Mouse (Mus musculus): ENCODE results near the gene Cd47. TPM values are rescaled to one million over a fixed set of nuclear protein-coding genes. Genes with fewer than 3 reads are reported as not detected.

The Cd47 gene
- polyA plus RNA-seq (2012; ENCODE audit: low replicate concordance), result 90.1 and 105 TPM in 2 replicates

DNA sequence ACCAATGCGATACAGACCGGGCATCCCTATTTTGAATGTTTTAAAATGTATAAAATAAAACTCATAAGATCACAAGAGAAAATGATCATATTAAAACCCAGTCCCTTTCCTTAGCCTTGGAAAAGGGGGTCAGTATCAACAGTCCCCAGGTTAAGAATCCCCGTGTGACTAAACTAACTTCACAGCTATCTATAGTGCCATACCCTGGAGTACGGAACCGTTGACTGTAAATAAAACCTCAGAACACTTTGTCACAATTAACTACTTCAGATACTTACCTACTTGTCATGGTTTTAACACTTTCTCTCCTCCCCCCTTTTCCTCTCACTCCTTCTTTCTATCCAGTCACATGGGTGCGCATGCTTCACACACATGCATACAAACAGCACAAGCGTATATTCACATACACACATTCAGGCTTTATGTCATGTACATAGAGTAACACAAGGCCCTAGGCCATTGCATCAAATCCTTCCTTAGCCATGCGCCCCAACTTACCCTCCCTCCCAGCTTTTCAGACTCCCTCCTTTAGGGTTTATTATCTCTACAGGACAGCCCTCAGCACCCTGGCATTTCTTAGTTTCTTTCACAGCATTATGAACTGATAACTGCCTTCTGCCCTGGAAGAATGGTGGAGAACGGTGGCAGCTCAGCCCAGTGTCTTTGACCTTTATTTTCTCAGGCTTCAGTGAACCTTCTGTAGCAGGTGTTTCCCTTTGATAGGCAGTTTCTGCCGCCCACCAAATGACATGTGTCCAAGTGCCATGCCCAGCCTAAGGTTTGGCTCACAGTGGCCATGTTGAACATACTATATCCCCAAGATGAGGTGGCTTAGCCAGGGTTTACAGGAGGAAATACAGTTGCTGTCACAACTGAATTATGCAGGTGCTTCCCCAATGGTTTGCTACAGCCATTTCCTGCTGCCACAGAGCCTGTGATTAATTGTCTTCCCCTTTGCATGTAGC lies at the start of gene Cd47:
Gene Cd47, plus strand, starts transcription at position 937 of the 965 bp plus-strand sequence.

Other genes starting within 250 kb of the Cd47 start
- gene Ift57, start 101.3 kb upstream of the Cd47 start, polyA plus RNA-seq (2012; ENCODE audit: low replicate concordance), result 1.8 and 2.0 TPM in 2 replicates

Data from leukemia stem cell, adult 10-12 weeks (primary cell).